Mouse (Mus musculus) embryonic fibroblast, embryonic 13.5 days (primary cell): ENCODE results near the gene Ap5z1. TPM values are rescaled to one million over a fixed set of nuclear protein-coding genes. Genes with fewer than 3 reads are reported as not detected.

Source experiments
- H3K27ac ChIP-seq: 2 replicates; pipeline ENCODE4 v1.5.1; 2012; ENCODE audit warnings: low read length, control low read depth, inconsistent platforms; ENCODE audit not compliant: insufficient read depth
- H3K4me1 ChIP-seq: 2 replicates; pipeline ENCODE4 v1.6.1; 2011; ENCODE audit warnings: low read length; ENCODE audit not compliant: control insufficient read depth, insufficient read depth
- H3K4me3 ChIP-seq: 2 replicates; pipeline ENCODE4 v1.5.1; 2011; ENCODE audit warnings: mild to moderate bottlenecking, control low read depth, low read length; ENCODE audit not compliant: insufficient read depth
- CTCF ChIP-seq: IDR thresholded peaks from 2 replicates; pipeline ENCODE4 v1.5.1; 2011; ENCODE audit warnings: mild to moderate bottlenecking, control low read depth, low read length, moderate library complexity, borderline replicate concordance; ENCODE audit not compliant: insufficient read depth
- POLR2A ChIP-seq: IDR thresholded peaks from 2 replicates; pipeline ENCODE4 v1.6.1; 2011; ENCODE audit warnings: low read depth, mild to moderate bottlenecking, control low read depth, low read length, moderate library complexity
- polyA plus RNA-seq: library from polyadenylated mRNA; stranded (reverse); fragments of >200 nt; gene quantifications from 2 replicates; pipeline ENCODE4 v1.2.4, GENCODE M21; 2011; ENCODE audit warnings: low read depth; ENCODE audit not compliant: missing spikeins, insufficient read length

The Ap5z1 gene
- polyA plus RNA-seq, 1 experiment: 10.1 TPM

DNA sequence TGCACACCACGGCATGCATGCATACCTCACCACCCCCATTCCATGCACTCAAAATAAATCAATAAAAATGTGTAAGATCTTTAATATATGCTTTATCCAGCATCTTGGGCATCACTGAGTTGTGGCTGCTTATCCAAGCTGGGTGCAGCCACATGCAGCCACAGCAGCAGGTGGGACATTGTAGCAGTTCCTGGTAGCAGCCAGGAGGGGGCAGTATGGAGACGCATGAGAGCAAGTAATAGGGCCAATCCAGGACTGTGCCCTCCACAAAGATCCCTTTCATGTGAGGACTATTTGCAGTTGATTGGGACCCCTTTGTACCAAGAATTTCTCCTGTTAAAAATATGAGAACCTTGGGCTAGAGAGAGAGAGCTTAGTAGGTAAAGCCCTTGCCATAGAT is 18.8 kb downstream of the Ap5z1 start:
- TF ChIP-seq CTCF (peak; percentile 54; the same call in 1 of the 2 replicates), POLR2A (no peak)
- Histone ChIP-seq H3K27ac (no peak overlapping the region), H3K4me1 (no peaks in the 10 kb centered on the region)

DNA sequence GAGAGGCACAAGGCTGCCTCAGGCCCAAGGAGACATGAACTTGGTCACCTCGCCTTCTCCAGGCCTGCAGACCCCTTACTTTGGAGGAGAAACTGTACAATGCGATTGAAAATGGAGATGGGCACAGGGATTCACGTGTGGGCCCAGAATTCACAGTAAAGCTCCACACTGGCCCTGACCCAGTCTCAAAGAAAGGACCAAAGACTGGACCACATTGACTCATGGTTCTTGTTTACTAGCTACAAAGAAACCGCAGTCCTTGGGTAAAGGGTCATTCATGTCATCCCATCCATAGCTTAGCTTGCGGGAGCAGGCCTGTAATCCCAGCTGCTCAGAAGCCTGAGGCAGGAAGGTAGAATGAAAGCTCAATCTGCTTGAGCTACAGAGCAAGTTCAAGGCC is 19.8 kb downstream of the Ap5z1 start:
- Histone ChIP-seq H3K4me3 (no peak overlapping the region), H3K27ac (no peak overlapping the region), H3K4me1 (no peaks in the 10 kb centered on the region)
- TF ChIP-seq POLR2A (no peak), CTCF (no peak)

More for the DNA sequence above, 18.8 kb downstream of the Ap5z1 start:
- H3K4me3 ChIP-seq: no peak overlapping the region

DNA sequence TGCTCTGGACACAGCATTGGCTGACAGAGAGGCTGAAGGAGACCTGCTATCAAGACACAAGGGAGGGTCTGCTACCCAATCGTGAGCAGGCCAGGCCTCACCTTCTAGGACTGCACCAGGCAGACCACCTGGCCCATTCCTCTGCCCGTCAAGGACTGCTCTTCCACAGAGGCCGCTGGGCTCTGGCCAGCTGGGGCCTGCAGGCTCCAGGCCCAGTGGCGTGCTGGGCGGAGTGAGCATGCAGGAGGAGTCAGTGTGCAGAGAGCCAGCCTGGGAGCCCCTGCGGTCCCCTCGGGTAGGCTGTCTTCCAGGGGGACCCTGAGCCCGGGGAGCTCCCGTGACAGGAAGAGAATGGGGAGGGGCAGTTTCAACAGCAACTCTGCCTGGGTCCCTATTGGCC is 22.9 kb downstream of the Ap5z1 start:
- Histone ChIP-seq H3K27ac (no peak overlapping the region), H3K4me1 (no peaks in the 10 kb centered on the region), H3K4me3 (no peak overlapping the region)
- TF ChIP-seq CTCF (no peak), POLR2A (no peak)

DNA sequence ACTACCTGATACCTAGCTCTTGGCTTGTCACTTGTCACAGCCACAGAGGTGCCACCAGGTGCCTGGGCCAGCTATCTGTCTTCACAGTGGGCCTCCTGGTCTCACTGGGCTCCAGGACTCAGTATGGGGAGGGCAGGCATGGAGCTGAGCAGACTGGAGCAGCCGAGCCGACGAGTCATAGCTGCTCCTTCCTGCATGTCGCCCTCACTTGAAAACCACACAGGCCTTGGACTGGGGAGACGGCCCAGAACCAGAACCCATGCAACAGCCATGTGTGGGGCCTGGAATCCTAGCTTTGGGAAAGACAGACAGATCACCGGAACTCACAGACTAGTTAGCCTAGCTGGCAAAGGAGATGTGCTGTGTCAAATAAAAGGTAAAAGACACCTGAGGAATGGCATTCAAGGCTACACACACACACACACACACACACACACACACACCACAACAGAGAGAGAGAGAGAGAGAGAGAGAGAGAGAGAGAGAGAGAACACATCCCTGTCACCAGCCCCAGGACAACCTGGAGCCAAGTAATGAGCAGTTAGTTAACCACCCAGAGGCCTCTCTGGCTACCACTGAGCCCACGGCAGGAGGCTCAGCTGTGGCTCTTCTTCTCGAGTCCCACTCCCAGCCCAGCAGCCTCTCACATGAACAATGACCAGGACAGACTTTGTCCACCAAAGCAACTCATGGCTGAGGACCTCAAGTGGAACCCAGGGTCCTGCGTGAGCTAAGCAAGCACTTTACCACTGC is 26.4 kb downstream of the Ap5z1 start:
- TF ChIP-seq CTCF (no peak), POLR2A (no peak)
- peak overlapping the region; percentile 44 for H3K27ac ChIP-seq
- no peaks in the 10 kb centered on the region for H3K4me1 ChIP-seq
- H3K4me3 ChIP-seq: no peak overlapping the region

DNA sequence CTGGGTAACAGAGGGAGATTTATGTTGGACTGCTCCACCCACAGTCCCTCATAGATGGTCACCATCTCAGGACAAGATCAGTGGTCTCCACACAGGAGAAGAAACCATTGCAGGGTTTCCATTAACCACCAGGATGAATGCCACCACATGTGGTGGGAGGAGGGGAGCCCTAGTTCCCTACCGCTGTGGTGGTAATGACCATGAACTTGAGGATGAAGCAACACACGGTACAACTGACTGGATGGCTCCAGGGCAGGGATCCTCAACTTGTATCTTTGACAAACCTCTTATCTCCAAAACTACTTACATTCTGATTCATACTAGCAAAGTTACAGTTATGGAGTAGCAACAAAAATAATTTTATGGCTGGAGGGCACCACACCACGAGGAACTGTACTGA is 29.6 kb downstream of the Ap5z1 start:
- TF ChIP-seq POLR2A (no peak), CTCF (no peak)
- Histone ChIP-seq H3K27ac (no peak overlapping the region), H3K4me3 (no peak overlapping the region), H3K4me1 (no peaks in the 10 kb centered on the region)

DNA sequence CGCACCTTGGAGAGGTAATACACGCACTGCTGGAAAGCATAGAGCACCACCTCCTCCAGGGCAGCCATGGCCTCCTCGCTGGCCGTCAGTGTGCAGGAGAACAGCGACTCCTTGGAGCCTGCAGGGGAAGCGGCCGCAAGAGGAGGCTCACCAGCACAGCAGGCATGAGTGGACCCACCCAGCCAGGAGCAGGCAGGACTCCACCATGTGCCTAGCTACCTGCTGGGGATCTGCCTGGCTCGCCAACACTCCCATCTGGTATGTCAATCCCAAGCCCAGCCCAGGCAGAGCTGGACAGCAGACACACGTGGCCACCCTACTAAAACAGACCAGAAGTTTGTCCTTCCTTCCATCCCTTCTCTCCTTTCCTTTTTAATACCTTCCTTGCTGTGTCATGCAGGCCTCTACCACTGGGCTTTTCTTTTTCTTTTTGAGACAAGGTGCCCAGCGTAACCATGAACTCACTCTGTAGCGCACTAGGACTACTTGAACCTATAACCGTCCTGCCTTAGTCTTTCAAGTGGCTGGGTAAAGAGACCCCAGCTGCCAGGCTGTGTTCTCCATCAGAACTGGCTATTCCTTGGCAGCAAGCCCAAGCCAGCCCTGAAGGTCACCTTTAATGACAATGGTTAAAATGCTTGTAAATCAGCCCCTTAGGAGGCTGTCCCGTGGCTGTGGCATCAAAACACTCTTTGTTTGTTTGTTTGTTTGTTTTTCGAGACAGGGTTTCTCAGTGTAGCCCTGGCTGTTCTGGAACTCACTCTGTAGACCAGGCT is 31.8 kb downstream of the Ap5z1 start:
- H3K27ac ChIP-seq: no peak overlapping the region
- no peak overlapping the region for H3K4me3 ChIP-seq
- TF ChIP-seq CTCF (no peak), POLR2A (no peak)
- no peaks in the 10 kb centered on the region for H3K4me1 ChIP-seq

DNA sequence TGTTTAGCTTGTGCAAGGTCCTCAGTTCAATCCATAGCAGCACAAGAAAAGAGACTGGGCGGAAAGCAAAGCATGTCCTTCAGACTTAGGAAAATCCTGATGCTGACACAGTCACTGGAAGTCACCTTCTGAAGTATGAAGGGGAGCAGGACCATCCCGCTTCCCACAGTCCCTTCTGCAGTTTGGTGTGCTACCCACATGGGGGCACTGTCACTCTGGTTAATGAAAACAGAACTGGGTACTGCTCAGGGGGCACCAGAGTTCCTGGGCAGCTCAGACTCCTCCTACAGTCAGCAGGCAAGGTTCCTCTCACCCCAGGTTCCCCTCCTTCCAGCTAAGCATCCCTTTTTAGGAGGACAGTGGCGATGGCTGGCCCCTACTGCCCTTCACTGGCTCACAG is 35.2 kb downstream of the Ap5z1 start:
- no peak for TF ChIP-seq POLR2A
- peak; percentile 70; the same call in 1 of the 2 replicates for TF ChIP-seq CTCF
- H3K4me1 ChIP-seq: no peaks in the 10 kb centered on the region
- H3K27ac ChIP-seq: no peak overlapping the region
- no peak overlapping the region for H3K4me3 ChIP-seq

DNA sequence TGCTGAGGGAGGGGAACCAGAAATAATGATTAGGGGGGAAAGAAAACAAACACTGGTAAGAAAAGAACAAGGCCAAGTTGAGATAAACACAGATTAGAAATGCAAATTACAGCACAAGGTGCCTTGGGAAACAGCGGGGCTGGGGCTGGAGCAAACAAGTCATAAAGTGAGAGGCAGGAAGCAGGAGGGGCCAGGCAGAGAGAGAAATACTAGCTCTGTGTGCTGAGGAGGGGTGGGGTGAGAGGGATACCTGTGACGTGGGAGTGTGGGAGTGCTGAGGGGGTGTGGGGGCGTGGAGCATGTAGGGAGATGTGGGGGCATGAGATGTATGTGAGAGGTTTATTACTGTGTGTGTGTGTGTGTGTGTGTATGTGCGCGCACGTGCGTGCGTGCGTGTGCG is 37.2 kb downstream of the Ap5z1 start:
- no peaks in the 10 kb centered on the region for H3K4me1 ChIP-seq
- H3K4me3 ChIP-seq: no peak overlapping the region
- H3K27ac ChIP-seq: no peak overlapping the region
- TF ChIP-seq POLR2A (no peak), CTCF (no peak)

DNA sequence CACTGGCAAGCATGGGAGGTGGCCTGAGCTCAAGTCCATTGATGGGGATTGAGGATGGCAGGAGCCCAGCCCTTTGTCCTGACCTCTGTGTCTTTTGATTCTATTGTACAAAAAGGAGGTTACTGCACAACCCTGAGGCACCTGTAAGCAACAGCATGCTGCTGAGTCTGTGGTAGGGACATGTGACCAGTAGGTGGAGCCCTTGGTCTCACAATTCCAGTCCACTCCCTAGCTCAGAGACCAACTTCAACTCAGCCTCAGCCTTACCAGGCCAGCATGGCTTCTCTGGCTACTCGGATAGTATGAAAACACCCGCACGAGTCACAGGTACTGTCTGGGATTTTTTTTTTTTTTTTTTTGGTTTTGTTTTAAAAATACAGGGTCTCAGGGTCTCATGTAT is 38.7 kb downstream of the Ap5z1 start:
- H3K4me3 ChIP-seq: no peak overlapping the region
- H3K4me1 ChIP-seq: no peaks in the 10 kb centered on the region
- TF ChIP-seq CTCF (peak; percentile 91), POLR2A (no peak)
- H3K27ac ChIP-seq: no peak overlapping the region

DNA sequence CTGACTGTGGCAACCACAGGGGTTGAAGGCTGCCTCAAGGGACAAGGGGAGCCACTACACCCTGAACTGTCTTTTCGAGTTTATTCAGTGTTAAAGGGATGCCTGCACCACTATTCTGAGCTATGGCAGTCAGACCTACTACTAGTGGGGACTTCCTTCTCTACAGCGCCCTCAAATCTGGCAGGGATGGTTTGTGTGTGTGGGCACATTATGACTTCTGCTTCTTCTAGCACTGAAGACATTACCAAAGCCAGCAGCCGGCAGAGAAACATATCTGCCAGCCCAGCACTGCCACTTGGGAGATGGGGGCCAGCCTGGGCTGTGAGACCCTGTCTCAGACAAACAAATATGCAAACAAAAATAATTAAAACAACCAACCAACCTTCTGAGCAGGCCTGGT is 40.4 kb downstream of the Ap5z1 start:
- no peak overlapping the region for H3K27ac ChIP-seq
- H3K4me1 ChIP-seq: no peaks in the 10 kb centered on the region
- TF ChIP-seq CTCF (no peak), POLR2A (no peak)
- no peak overlapping the region for H3K4me3 ChIP-seq
